Mouse (Mus musculus): ENCODE results near the gene Mbtps2.

- TF ChIP-seq CTCF (IDR thresholded peaks at IDR 0.05; ENCODE audit: low read depth, low read length), result no peak
- no peak for TF ChIP-seq POLR2A (IDR thresholded peaks at IDR 0.05; ENCODE audit: borderline replicate concordance, low read depth, low read length)
These were observed 46.2 kb upstream of the Mbtps2 start for GRCm38 (mm10) chrX:157644700-157645099.
